Mouse (Mus musculus): ENCODE results near the gene Med12l. TPM values are rescaled to one million over a fixed set of nuclear protein-coding genes. Genes with fewer than 3 reads are reported as not detected.
"Not testable (repeated sequence)": the region's sequence is repeated elsewhere in the genome, so short reads cannot be mapped to it uniquely, and the experiment has no call there.

Med12l gene
- total RNA-seq, 2 experiments from 2014 or later: 42.5 to 50.1 TPM

GRCm38 (mm10) chr3:59092702-59093101 lies 87.1 kb downstream of the Med12l start:
- DNase-seq (ENCODE audit: extremely low spot score in 1 of 2, low spot score in 1 of 2): no peak

GRCm38 (mm10) chr3:59097421-59097820 lies 91.8 kb downstream of the Med12l start:
- no peak for DNase-seq (ENCODE audit: extremely low spot score in 1 of 2, low spot score in 1 of 2)

- no peak for DNase-seq (ENCODE audit: extremely low spot score in 1 of 2, low spot score in 1 of 2)
Observed at GRCm38 (mm10) chr3:59098540-59098939, 92.9 kb downstream of the Med12l start.

GRCm38 (mm10) chr3:59101218-59101986 lies 95.8 kb downstream of the Med12l start, which contains the start of gene Gpr171:
TSS of gene Gpr171 (minus strand) at chr3:59101821.
- DNase-seq (ENCODE audit: extremely low spot score in 1 of 2, low spot score in 1 of 2): no peak

- DNase-seq (ENCODE audit: extremely low spot score in 1 of 2, low spot score in 1 of 2): no peak
Observed at GRCm38 (mm10) chr3:59102146-59102545, 96.5 kb downstream of the Med12l start.

GRCm38 (mm10) chr3:59104462-59104861 lies 98.8 kb downstream of the Med12l start:
- DNase-seq (ENCODE audit: extremely low spot score in 1 of 2, low spot score in 1 of 2): no peak

- no peak for DNase-seq (ENCODE audit: extremely low spot score in 1 of 2, low spot score in 1 of 2)
Observed at GRCm38 (mm10) chr3:59107439-59107838, 101.8 kb downstream of the Med12l start.

- DNase-seq (ENCODE audit: extremely low spot score in 1 of 2, low spot score in 1 of 2): not testable (repeated sequence)
Observed at GRCm38 (mm10) chr3:59109834-59110233, 104.2 kb downstream of the Med12l start.

- DNase-seq (ENCODE audit: extremely low spot score in 1 of 2, low spot score in 1 of 2): no peak
Observed at GRCm38 (mm10) chr3:59111944-59112343, 106.3 kb downstream of the Med12l start.

- not testable (repeated sequence) for DNase-seq (ENCODE audit: extremely low spot score in 1 of 2, low spot score in 1 of 2)
Observed at GRCm38 (mm10) chr3:59113291-59113690, 107.7 kb downstream of the Med12l start.

- DNase-seq (ENCODE audit: extremely low spot score in 1 of 2, low spot score in 1 of 2): no peak
Observed at GRCm38 (mm10) chr3:59113973-59114517, 108.4 kb downstream of the Med12l start.

GRCm38 (mm10) chr3:59121067-59121730 lies 115.6 kb downstream of the Med12l start:
- DNase-seq (ENCODE audit: extremely low spot score in 1 of 2, low spot score in 1 of 2): no peak

GRCm38 (mm10) chr3:59121780-59122449 lies 116.3 kb downstream of the Med12l start:
- no peak for DNase-seq (ENCODE audit: extremely low spot score in 1 of 2, low spot score in 1 of 2)

- DNase-seq (ENCODE audit: extremely low spot score in 1 of 2, low spot score in 1 of 2): no peak
Observed at GRCm38 (mm10) chr3:59125022-59125421, 119.4 kb downstream of the Med12l start.

- DNase-seq (ENCODE audit: extremely low spot score in 1 of 2, low spot score in 1 of 2): no peak
Observed at GRCm38 (mm10) chr3:59125783-59126555, 120.3 kb downstream of the Med12l start.

GRCm38 (mm10) chr3:59128681-59129080 lies 123.1 kb downstream of the Med12l start:
- no peak for DNase-seq (ENCODE audit: extremely low spot score in 1 of 2, low spot score in 1 of 2)

GRCm38 (mm10) chr3:59129547-59129946 lies 123.9 kb downstream of the Med12l start:
- no peak for DNase-seq (ENCODE audit: extremely low spot score in 1 of 2, low spot score in 1 of 2)

- DNase-seq (ENCODE audit: extremely low spot score in 1 of 2, low spot score in 1 of 2): no peak
Observed at GRCm38 (mm10) chr3:59130431-59130830, 124.8 kb downstream of the Med12l start.

GRCm38 (mm10) chr3:59131081-59131480 lies 125.5 kb downstream of the Med12l start:
- no peak for DNase-seq (ENCODE audit: extremely low spot score in 1 of 2, low spot score in 1 of 2)

GRCm38 (mm10) chr3:59131966-59132365 lies 126.3 kb downstream of the Med12l start:
- DNase-seq (ENCODE audit: extremely low spot score in 1 of 2, low spot score in 1 of 2): no peak
